Mouse (Mus musculus): ENCODE data around the gene Osmr.
"Not testable (repeated sequence)": the region's sequence is repeated elsewhere in the genome, so short reads cannot be mapped to it uniquely, and the experiment has no call there.

Osmr gene

GRCm38 (mm10) chr15:6881211-6881610 is 6.4 kb upstream of the Osmr start:
- no peaks in the 10 kb centered on the region for H3K27me3 ChIP-seq (ENCODE audit: control insufficient read depth, insufficient read depth, low read length, poor library complexity, severe bottlenecking)
- H3K36me3 ChIP-seq (ENCODE audit: control insufficient read depth, insufficient read depth, low read length, poor library complexity, severe bottlenecking): no peaks in the 10 kb centered on the region
- DNase-seq (ENCODE audit: low read depth, low spot score): no peak

GRCm38 (mm10) chr15:6873807-6874600 is 765 bp downstream of the Osmr start:
- Histone ChIP-seq H3K36me3 (ENCODE audit: control insufficient read depth, insufficient read depth, low read length, poor library complexity, severe bottlenecking) (no peaks in the 10 kb centered on the region), H3K27me3 (ENCODE audit: control insufficient read depth, insufficient read depth, low read length, poor library complexity, severe bottlenecking) (no peaks in the 10 kb centered on the region; the same call in 1 of the 2 replicates)
- DNase-seq (ENCODE audit: low read depth, low spot score): no peak

GRCm38 (mm10) chr15:6873154-6873806 is 1.5 kb downstream of the Osmr start:
- Histone ChIP-seq H3K27me3 (ENCODE audit: control insufficient read depth, insufficient read depth, low read length, poor library complexity, severe bottlenecking) (no peaks in the 10 kb centered on the region; the same call in 1 of the 2 replicates), H3K36me3 (ENCODE audit: control insufficient read depth, insufficient read depth, low read length, poor library complexity, severe bottlenecking) (no peaks in the 10 kb centered on the region)
- peak; percentile 6 for DNase-seq (ENCODE audit: low read depth, low spot score)

GRCm38 (mm10) chr15:6871621-6872359 is 3.0 kb downstream of the Osmr start:
- Histone ChIP-seq H3K36me3 (ENCODE audit: control insufficient read depth, insufficient read depth, low read length, poor library complexity, severe bottlenecking) (no peaks in the 10 kb centered on the region), H3K27me3 (ENCODE audit: control insufficient read depth, insufficient read depth, low read length, poor library complexity, severe bottlenecking) (no peaks in the 10 kb centered on the region; the same call in 1 of the 2 replicates)
- DNase-seq (ENCODE audit: low read depth, low spot score): no peak

GRCm38 (mm10) chr15:6866888-6867287 is 7.9 kb downstream of the Osmr start:
- no peak for DNase-seq (ENCODE audit: low read depth, low spot score)
- no peaks in the 10 kb centered on the region for H3K27me3 ChIP-seq (ENCODE audit: control insufficient read depth, insufficient read depth, low read length, poor library complexity, severe bottlenecking)
- H3K36me3 ChIP-seq (ENCODE audit: control insufficient read depth, insufficient read depth, low read length, poor library complexity, severe bottlenecking): no peaks in the 10 kb centered on the region

- DNase-seq (ENCODE audit: low read depth, low spot score): no peak
- Histone ChIP-seq H3K36me3 (ENCODE audit: control insufficient read depth, insufficient read depth, low read length, poor library complexity, severe bottlenecking) (no peaks in the 10 kb centered on the region), H3K27me3 (ENCODE audit: control insufficient read depth, insufficient read depth, low read length, poor library complexity, severe bottlenecking) (no peaks in the 10 kb centered on the region)
Observed at GRCm38 (mm10) chr15:6862125-6862524, 12.6 kb downstream of the Osmr start.

- Histone ChIP-seq H3K36me3 (ENCODE audit: control insufficient read depth, insufficient read depth, low read length, poor library complexity, severe bottlenecking) (no peaks in the 10 kb centered on the region), H3K27me3 (ENCODE audit: control insufficient read depth, insufficient read depth, low read length, poor library complexity, severe bottlenecking) (no peaks in the 10 kb centered on the region)
- no peak for DNase-seq (ENCODE audit: low read depth, low spot score)
Observed at GRCm38 (mm10) chr15:6861617-6862016, 13.2 kb downstream of the Osmr start.

- Histone ChIP-seq H3K36me3 (ENCODE audit: control insufficient read depth, insufficient read depth, low read length, poor library complexity, severe bottlenecking) (no peaks in the 10 kb centered on the region), H3K27me3 (ENCODE audit: control insufficient read depth, insufficient read depth, low read length, poor library complexity, severe bottlenecking) (no peaks in the 10 kb centered on the region)
- DNase-seq (ENCODE audit: low read depth, low spot score): no peak
Observed at GRCm38 (mm10) chr15:6859781-6860180, 15.0 kb downstream of the Osmr start.

GRCm38 (mm10) chr15:6858871-6859270 is 15.9 kb downstream of the Osmr start:
- DNase-seq (ENCODE audit: low read depth, low spot score): no peak
- H3K27me3 ChIP-seq (ENCODE audit: control insufficient read depth, insufficient read depth, low read length, poor library complexity, severe bottlenecking): no peaks in the 10 kb centered on the region
- H3K36me3 ChIP-seq (ENCODE audit: control insufficient read depth, insufficient read depth, low read length, poor library complexity, severe bottlenecking): no peaks in the 10 kb centered on the region

- no peak for DNase-seq (ENCODE audit: low read depth, low spot score)
- no peaks in the 10 kb centered on the region for H3K36me3 ChIP-seq (ENCODE audit: control insufficient read depth, insufficient read depth, low read length, poor library complexity, severe bottlenecking)
Observed at GRCm38 (mm10) chr15:6857270-6857905, 17.4 kb downstream of the Osmr start.

GRCm38 (mm10) chr15:6849851-6850250 is 24.9 kb downstream of the Osmr start:
- no peak for DNase-seq (ENCODE audit: low read depth, low spot score)
- H3K27me3 ChIP-seq (ENCODE audit: control insufficient read depth, insufficient read depth, low read length, poor library complexity, severe bottlenecking): 0 out of 2 replicates have a peak, but pooled peaks cover 1% of the 10 kb centered on the region
- no peaks in the 10 kb centered on the region for H3K36me3 ChIP-seq (ENCODE audit: control insufficient read depth, insufficient read depth, low read length, poor library complexity, severe bottlenecking)

More at GRCm38 (mm10) chr15:6857270-6857905, 17.4 kb downstream of the Osmr start:
- no peaks in the 10 kb centered on the region for H3K27me3 ChIP-seq (ENCODE audit: control insufficient read depth, insufficient read depth, low read length, poor library complexity, severe bottlenecking)

GRCm38 (mm10) chr15:6840199-6840598 is 34.6 kb downstream of the Osmr start:
- DNase-seq (ENCODE audit: low read depth, low spot score): peak; percentile 31
- H3K27me3 ChIP-seq (ENCODE audit: control insufficient read depth, insufficient read depth, low read length, poor library complexity, severe bottlenecking): no peaks in the 10 kb centered on the region

GRCm38 (mm10) chr15:6815807-6816206 is 59.0 kb downstream of the Osmr start:
- no peaks in the 10 kb centered on the region for H3K27me3 ChIP-seq (ENCODE audit: control insufficient read depth, insufficient read depth, low read length, poor library complexity, severe bottlenecking)
- no peak for DNase-seq (ENCODE audit: low read depth, low spot score)
- no peaks in the 10 kb centered on the region for H3K36me3 ChIP-seq (ENCODE audit: control insufficient read depth, insufficient read depth, low read length, poor library complexity, severe bottlenecking)

More at GRCm38 (mm10) chr15:6840199-6840598, 34.6 kb downstream of the Osmr start:
- no peaks in the 10 kb centered on the region for H3K36me3 ChIP-seq (ENCODE audit: control insufficient read depth, insufficient read depth, low read length, poor library complexity, severe bottlenecking)

GRCm38 (mm10) chr15:6801212-6801611 is 73.6 kb downstream of the Osmr start:
- DNase-seq (ENCODE audit: low read depth, low spot score); H3K27me3 ChIP-seq (ENCODE audit: control insufficient read depth, insufficient read depth, low read length, poor library complexity, severe bottlenecking); H3K36me3 ChIP-seq (ENCODE audit: control insufficient read depth, insufficient read depth, low read length, poor library complexity, severe bottlenecking): not testable (repeated sequence)

All from splenic B cell, adult 2 months (primary cell).